Mouse (Mus musculus) liver, adult 2 months (tissue): ENCODE data around the gene Susd1.

Source experiments
- CTCF ChIP-seq: fragments of 200-500 bp; IDR thresholded peaks from 2 replicates; pipeline ENCODE4 v1.5.1; 2011; ENCODE audit warnings: low read depth, low read length, control low read depth
- POLR2A ChIP-seq: fragments of 200-500 bp; IDR thresholded peaks from 2 replicates; pipeline ENCODE4 v1.6.1; 2011; ENCODE audit warnings: low read length, control low read depth; ENCODE audit not compliant: insufficient read depth; ENCODE audit errors: extremely low read depth

- TF ChIP-seq POLR2A, result no peak
- TF ChIP-seq CTCF, result no peak
Measured at GRCm38 (mm10) chr4:59282137-59282536, 156.3 kb downstream of the Susd1 start.
